Mouse (Mus musculus): Measurements from ENCODE around the gene Atg13.

DNA sequence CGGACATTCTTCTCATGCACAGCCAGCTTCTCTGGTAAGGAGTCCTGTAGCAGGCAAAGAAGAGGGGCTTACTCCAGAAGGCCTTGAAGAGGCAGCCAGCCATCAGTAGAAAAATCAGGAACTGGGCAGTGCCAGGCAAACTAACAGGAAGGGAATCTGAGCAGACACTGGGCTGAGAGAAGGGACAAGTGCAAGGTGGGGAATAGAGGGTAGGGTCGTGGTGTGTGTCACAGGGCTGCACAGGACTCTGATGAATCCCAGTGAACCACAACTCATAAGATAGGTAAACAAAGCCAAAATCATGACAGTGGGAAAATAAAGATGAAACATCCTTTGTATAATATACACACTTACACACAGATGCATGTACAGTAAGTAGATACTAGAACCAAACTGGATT, 34.0 kb downstream of the Atg13 start:
- TF ChIP-seq GATA1 (IDR thresholded peaks at IDR 0.05; ENCODE audit: borderline replicate concordance, low read length), result no peak
- TF ChIP-seq FLI1 (IDR thresholded peaks at IDR 0.05; ENCODE audit: low read length), result no peak
